Mouse (Mus musculus) T-helper 2 cell (primary cell): ENCODE measurements around the gene Hdac4.

Source experiments
- in situ Hi-C: fragments of 300-600 bp; cut with MboI, MseI; formaldehyde crosslinking; loops from one replicate; pipeline ENCODE4 v1.15.1; 2025; ENCODE audit warnings: high pct_unique_total_duplicates

Gene Hdac4

GRCm38 (mm10) chr1:92179070-92179469 lies 16.4 kb downstream of the Hdac4 start:
- in situ Hi-C loops, result loop anchor here (10.0 kb wide), 1 partner anchor 784 kb away; the partner anchor contains the start of gene Ilkap

GRCm38 (mm10) chr1:92178021-92178895 lies 17.2 kb downstream of the Hdac4 start:
- in situ Hi-C loops, result loop anchor here (10.0 kb wide), 1 partner anchor 783 kb away; the partner anchor contains the start of gene Ilkap

GRCm38 (mm10) chr1:92177599-92177998 lies 17.9 kb downstream of the Hdac4 start:
- in situ Hi-C loops, result loop anchor here (10.0 kb wide), 1 partner anchor 783 kb away; the partner anchor contains the start of gene Ilkap

GRCm38 (mm10) chr1:92177196-92177595 lies 18.3 kb downstream of the Hdac4 start:
- in situ Hi-C loops, result loop anchor here (10.0 kb wide), 1 partner anchor 782 kb away; the partner anchor contains the start of gene Ilkap

GRCm38 (mm10) chr1:92175266-92175665 lies 20.2 kb downstream of the Hdac4 start:
- in situ Hi-C loops, result loop anchor here (10.0 kb wide), 1 partner anchor 780 kb away; the partner anchor contains the start of gene Ilkap

GRCm38 (mm10) chr1:92174898-92175255 lies 20.6 kb downstream of the Hdac4 start:
- in situ Hi-C loops, result loop anchor here (5.0 to 10.0 kb wide), 2 partner anchors 658 to 780 kb away; partner anchors contain the start of gene Ilkap

GRCm38 (mm10) chr1:92174251-92174897 lies 21.1 kb downstream of the Hdac4 start:
- in situ Hi-C loops, result loop anchor here (5.0 to 10.0 kb wide), 2 partner anchors 657 to 780 kb away; partner anchors contain the start of gene Ilkap

- in situ Hi-C loops, result loop anchor here (5.0 to 10.0 kb wide), 2 partner anchors 653 to 776 kb away; partner anchors contain the start of gene Ilkap
These were observed 24.8 kb downstream of the Hdac4 start for GRCm38 (mm10) chr1:92170616-92171235.

- in situ Hi-C loops, result loop anchor here (5.0 to 10.0 kb wide), 2 partner anchors 652 to 775 kb away; partner anchors contain the start of gene Ilkap
These were observed 25.8 kb downstream of the Hdac4 start for GRCm38 (mm10) chr1:92169776-92170055.

- in situ Hi-C loops, result no loop called here
These were observed 26.4 kb downstream of the Hdac4 start for GRCm38 (mm10) chr1:92168900-92169775.

GRCm38 (mm10) chr1:92163932-92164331 lies 31.6 kb downstream of the Hdac4 start:
- in situ Hi-C loops, result no loop called here

- in situ Hi-C loops, result no loop called here
These were observed 35.7 kb downstream of the Hdac4 start for GRCm38 (mm10) chr1:92159804-92160203.

GRCm38 (mm10) chr1:92150201-92150600 lies 45.3 kb downstream of the Hdac4 start:
- in situ Hi-C loops, result no loop called here

GRCm38 (mm10) chr1:92148527-92148926 lies 47.0 kb downstream of the Hdac4 start:
- in situ Hi-C loops, result no loop called here

GRCm38 (mm10) chr1:92144868-92145534 lies 50.5 kb downstream of the Hdac4 start:
- in situ Hi-C loops, result no loop called here

- in situ Hi-C loops, result no loop called here
These were observed 52.1 kb downstream of the Hdac4 start for GRCm38 (mm10) chr1:92143331-92143895.

- in situ Hi-C loops, result no loop called here
These were observed 52.7 kb downstream of the Hdac4 start for GRCm38 (mm10) chr1:92142793-92143192.

- in situ Hi-C loops, result no loop called here
These were observed 56.5 kb downstream of the Hdac4 start for GRCm38 (mm10) chr1:92139001-92139400.

GRCm38 (mm10) chr1:92137136-92137848 lies 58.2 kb downstream of the Hdac4 start:
- in situ Hi-C loops, result no loop called here
